Mouse (Mus musculus) liver, embryonic 11.5 days (tissue): ENCODE data around the gene S100a9. TPM values are rescaled to one million over a fixed set of nuclear protein-coding genes. Genes with fewer than 3 reads are reported as not detected.

Source experiments
- ATAC-seq: fragments of 200-750 bp; cut with Nextera tagmentation; replicated peaks from 2 replicates; pipeline ENCODE4 v1.8.0; 2017; ENCODE audit warnings: moderate number of reproducible peaks, mild to moderate bottlenecking, moderate TSS enrichment, moderate library complexity; ENCODE audit not compliant: low FRiP score
- DNase-seq: peaks from one replicate; pipeline ENCODE4 v3.0.0-alpha.2; 2017; ENCODE audit warnings: low spot score
- H3K27ac ChIP-seq: fragments of 300-500 bp; sonication (generic); 2 replicates; pipeline ENCODE4 v1.5.1; 2014; ENCODE audit warnings: mild to moderate bottlenecking, low read depth, low read length, control low read depth
- H3K27me3 ChIP-seq: fragments of 300-500 bp; sonication (generic); replicated peaks from 2 replicates; pipeline ENCODE4 v1.6.1; 2014; ENCODE audit warnings: low read length, mixed read lengths; ENCODE audit not compliant: control insufficient read depth, insufficient read depth
- H3K36me3 ChIP-seq: fragments of 300-500 bp; sonication (generic); 2 replicates; pipeline ENCODE4 v1.6.1; 2014; ENCODE audit warnings: mild to moderate bottlenecking, low read length, moderate library complexity, mixed read lengths; ENCODE audit not compliant: control insufficient read depth, insufficient read depth
- H3K4me1 ChIP-seq: fragments of 300-500 bp; sonication (generic); replicated peaks from 2 replicates; pipeline ENCODE4 v1.6.1; 2014; ENCODE audit warnings: low read length, mixed read lengths; ENCODE audit not compliant: control insufficient read depth, insufficient read depth
- H3K4me2 ChIP-seq: fragments of 300-500 bp; sonication (generic); 2 replicates; pipeline ENCODE4 v1.6.1; 2014; ENCODE audit warnings: mild to moderate bottlenecking, control low read depth, moderate library complexity
- H3K4me3 ChIP-seq: fragments of 300-500 bp; sonication (generic); 2 replicates; pipeline ENCODE4 v1.5.1; 2014; ENCODE audit warnings: low read depth, low read length, control low read depth
- H3K9ac ChIP-seq: fragments of 300-500 bp; sonication (generic); 2 replicates; pipeline ENCODE4 v1.6.1; 2014; ENCODE audit warnings: low read depth, low read length, control low read depth
- H3K9me3 ChIP-seq: fragments of 300-500 bp; sonication (generic); 2 replicates; pipeline ENCODE4 v1.6.1; 2016; ENCODE audit warnings: low read length, inconsistent platforms, mixed read lengths; ENCODE audit not compliant: control insufficient read depth
- WGBS: fragments of 180-500 bp; shearing (Covaris S2); extraction: QIAGEN DNeasy Blood & Tissue Kit; methylation state at CpG from one replicate; pipeline ENCODE4 v1.1.7; 2014; 5-methylcytosine and 5-hydroxymethylcytosine counted together
- polyA plus RNA-seq: library from polyadenylated mRNA; unstranded; fragments of >200 nt; fragmentation: Nextera tagmentation; extraction: Ambion mirVana; gene quantifications from 2 replicates; pipeline ENCODE4 v1.2.1, GENCODE M21; 2014

Gene S100a9
- polyA plus RNA-seq, 1 experiment from 2014 or later = 95.1 TPM

GRCm38 (mm10) chr3:90647291-90647690 lies 48.2 kb downstream of the S100a9 start:
- ATAC-seq (no peak), DNase-seq (no peak)
- Histone ChIP-seq H3K9me3 (no peaks in the 10 kb centered on the region), H3K9ac (no peak overlapping the region), H3K4me2 (no peak overlapping the region), H3K4me3 (no peak overlapping the region), H3K4me1 (no peaks in the 10 kb centered on the region), H3K27me3 (no peaks in the 10 kb centered on the region), H3K27ac (no peak overlapping the region), H3K36me3 (no peaks in the 10 kb centered on the region)
- WGBS = 70% methylated on average over 1 of the region's 1 CpGs

- H3K4me1 ChIP-seq = no peaks in the 10 kb centered on the region
- DNase-seq = no peak
- H3K27me3 ChIP-seq = no peaks in the 10 kb centered on the region
- no peak overlapping the region for H3K4me3 ChIP-seq
- no peak for ATAC-seq
- no peak overlapping the region for H3K4me2 ChIP-seq
- H3K9ac ChIP-seq = no peak overlapping the region
- 42% methylated on average over 3 of the region's 3 CpGs for WGBS
- H3K27ac ChIP-seq = no peak overlapping the region
- no peaks in the 10 kb centered on the region for H3K36me3 ChIP-seq
- no peaks in the 10 kb centered on the region for H3K9me3 ChIP-seq
Measured at GRCm38 (mm10) chr3:90644220-90644619, 51.3 kb downstream of the S100a9 start.

Other genes starting within 250 kb of the S100a9 start
- 8.0 and 9.2 TPM in 2 replicates for gene Npr1, start 229.9 kb downstream of the S100a9 start, polyA plus RNA-seq
- gene Ilf2, start 219.6 kb downstream of the S100a9 start, polyA plus RNA-seq = 169 and 174 TPM in 2 replicates
- 44.9 and 46.4 TPM in 2 replicates for gene Snapin, start 204.7 kb downstream of the S100a9 start, polyA plus RNA-seq
- gene Chtop, start 186.2 kb downstream of the S100a9 start, polyA plus RNA-seq = 78.2 and 86.3 TPM in 2 replicates
- 16.5 and 21.9 TPM in 2 replicates for gene S100a1, start 181.3 kb downstream of the S100a9 start, polyA plus RNA-seq
- gene S100a13, start 181.3 kb downstream of the S100a9 start, polyA plus RNA-seq = 21.4 and 22.7 TPM in 2 replicates
- gene S100a14, start 168.9 kb downstream of the S100a9 start, polyA plus RNA-seq = not detected in 2 replicates
- gene S100a16, start 158.5 kb downstream of the S100a9 start, polyA plus RNA-seq = 52.5 and 58.1 TPM in 2 replicates
- gene S100a3, start 135.1 kb downstream of the S100a9 start, polyA plus RNA-seq = not detected in 2 replicates
- gene S100a2, start 105.5 kb downstream of the S100a9 start, polyA plus RNA-seq = not detected in 2 replicates
- not detected in 2 replicates for gene Gm42674, start 93.8 kb downstream of the S100a9 start, polyA plus RNA-seq
- gene S100a4, start 92.0 kb downstream of the S100a9 start, polyA plus RNA-seq = 0.69 and 0.77 TPM in 2 replicates
- gene S100a5, start 87.2 kb downstream of the S100a9 start, polyA plus RNA-seq = not detected in 2 replicates
- gene S100a6, start 82.8 kb downstream of the S100a9 start, polyA plus RNA-seq = 13.9 and 14.6 TPM in 2 replicates
- not detected in 2 replicates for gene S100a7a, start 41.7 kb downstream of the S100a9 start, polyA plus RNA-seq
- gene S100a8, start 26.7 kb downstream of the S100a9 start, polyA plus RNA-seq = 140 and 141 TPM in 2 replicates
- gene Pglyrp4, start 31.2 kb upstream of the S100a9 start, polyA plus RNA-seq = not detected in 2 replicates
- not detected in 2 replicates for gene Gm5849, start 82.2 kb upstream of the S100a9 start, polyA plus RNA-seq